Mouse (Mus musculus): ENCODE measurements at regions not wholly inside any gene's neighbourhood (a gene's known extent, or its start where the extent isn't known, plus 50 kb on each side); places are given as distances from the start of the nearest gene placed in this dataset.

GRCm38 (mm10) chr3:21973681-21974080 lies 102.8 kb upstream of the Tbl1xr1 start:
- DNase-seq, result no peak

GRCm38 (mm10) chr3:21974766-21975165 lies 101.7 kb upstream of the Tbl1xr1 start:
- DNase-seq, result no peak

- no peak for DNase-seq
These were observed 98.7 kb upstream of the Tbl1xr1 start for GRCm38 (mm10) chr3:21977775-21978174.

GRCm38 (mm10) chr3:21982991-21983390 lies 93.5 kb upstream of the Tbl1xr1 start:
- no peak for DNase-seq

- DNase-seq, result peak; percentile 9
These were observed 92.3 kb upstream of the Tbl1xr1 start for GRCm38 (mm10) chr3:21983993-21984725.

GRCm38 (mm10) chr3:21984807-21985206 lies 91.6 kb upstream of the Tbl1xr1 start:
- no peak for DNase-seq

- DNase-seq, result peak; percentile 24
These were observed 90.1 kb upstream of the Tbl1xr1 start for GRCm38 (mm10) chr3:21986164-21986892.

GRCm38 (mm10) chr3:21986893-21987250 lies 89.6 kb upstream of the Tbl1xr1 start:
- DNase-seq, result no peak

GRCm38 (mm10) chr3:21987455-21988009 lies 88.9 kb upstream of the Tbl1xr1 start:
- no peak for DNase-seq

- DNase-seq, result peak; percentile 48
These were observed 88.4 kb upstream of the Tbl1xr1 start for GRCm38 (mm10) chr3:21988010-21988531.

- no peak for DNase-seq
These were observed 85.9 kb upstream of the Tbl1xr1 start for GRCm38 (mm10) chr3:21990526-21990925.

- DNase-seq, result peak; percentile 40
These were observed 84.7 kb upstream of the Tbl1xr1 start for GRCm38 (mm10) chr3:21991681-21992152.

GRCm38 (mm10) chr3:21992203-21992602 lies 84.2 kb upstream of the Tbl1xr1 start:
- DNase-seq, result no peak

GRCm38 (mm10) chr3:21993961-21994360 lies 82.5 kb upstream of the Tbl1xr1 start:
- no peak for DNase-seq

GRCm38 (mm10) chr3:21995566-21996391 lies 80.7 kb upstream of the Tbl1xr1 start:
- peak; percentile 10 for DNase-seq

- DNase-seq, result no peak
These were observed 79.1 kb upstream of the Tbl1xr1 start for GRCm38 (mm10) chr3:21997387-21997786.

GRCm38 (mm10) chr3:22005456-22005855 lies 71.0 kb upstream of the Tbl1xr1 start:
- DNase-seq, result no peak

GRCm38 (mm10) chr3:22006113-22006512 lies 70.3 kb upstream of the Tbl1xr1 start:
- DNase-seq, result no peak

GRCm38 (mm10) chr3:22006651-22007050 lies 69.8 kb upstream of the Tbl1xr1 start:
- DNase-seq, result no peak

GRCm38 (mm10) chr3:22007736-22008135 lies 68.7 kb upstream of the Tbl1xr1 start:
- no peak for DNase-seq

- DNase-seq, result no peak
These were observed 68.0 kb upstream of the Tbl1xr1 start for GRCm38 (mm10) chr3:22008432-22008831.

- no peak for DNase-seq
These were observed 66.4 kb upstream of the Tbl1xr1 start for GRCm38 (mm10) chr3:22009898-22010699.
